Mouse (Mus musculus): Measurements from ENCODE around the gene Upf2. TPM values are rescaled to one million over a fixed set of nuclear protein-coding genes. Genes with fewer than 3 reads are reported as not detected.

Gene Upf2
- 5.8 and 6.1 TPM in 2 replicates for polyA plus RNA-seq (2015; fragmentation: Nextera tagmentation; extraction: Ambion mirVana)

DNA sequence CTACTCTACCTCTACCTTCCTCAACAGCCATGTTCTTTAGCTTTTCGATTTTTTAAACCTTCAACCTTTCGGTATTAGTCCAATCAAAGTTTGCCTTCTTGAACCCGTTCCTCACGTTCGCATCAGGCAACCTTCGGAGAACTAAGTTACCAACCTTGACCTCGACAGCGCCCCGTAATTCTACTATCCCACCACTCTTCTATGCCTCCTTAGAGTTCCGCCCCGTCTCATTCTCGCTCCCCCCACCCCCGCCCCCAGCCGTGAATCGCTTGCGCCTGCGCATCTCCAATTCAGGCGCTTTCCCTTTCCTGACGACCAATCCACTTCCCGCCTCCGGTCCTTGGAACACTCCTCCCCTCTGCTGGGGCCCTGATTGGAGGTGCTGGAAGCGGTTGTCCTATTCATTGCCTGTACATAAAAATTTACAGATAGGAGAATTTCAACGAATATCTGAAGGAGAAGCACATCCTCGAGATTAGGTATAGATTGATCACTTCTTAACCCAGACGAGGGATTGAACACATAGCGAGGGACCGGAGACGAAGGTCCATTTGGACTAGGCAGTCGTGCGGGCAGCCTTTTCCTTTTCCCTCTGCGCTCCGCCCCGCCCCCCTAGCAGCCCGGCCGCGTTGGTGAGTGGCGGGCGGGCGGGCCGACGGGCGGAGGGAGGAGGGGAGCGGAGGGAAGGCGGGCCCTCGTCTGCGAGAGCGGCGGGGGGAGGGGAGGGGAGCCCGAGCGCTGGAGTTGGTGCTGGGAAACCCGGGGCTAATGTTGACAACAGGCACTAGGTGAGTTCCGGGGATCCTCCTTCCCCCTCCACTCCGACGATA, at the start of gene Upf2:
Gene Upf2 (plus strand): TSS at position 704 of the 830 bp plus-strand sequence.
- ATAC-seq (replicated peaks; ENCODE audit: extremely low read depth, insufficient read depth, low FRiP score) = peak; percentile 95
- no peaks in the 10 kb centered on the region for H3K36me3 ChIP-seq (ENCODE audit: control insufficient read depth, insufficient read depth)
- peak within 1 kb of the TSS; percentile 100 for H3K4me3 ChIP-seq (ENCODE audit: low read length)
- H3K9me3 ChIP-seq (replicated peaks; ENCODE audit: control insufficient read depth, low read length) = no peaks in the 10 kb centered on the region
- peak within 1 kb of the TSS; percentile 96 for H3K4me2 ChIP-seq (ENCODE audit: low read depth, low read length)
- peak within 1 kb of the TSS; percentile 92 for H3K27ac ChIP-seq (ENCODE audit: low read length)
- peaks cover 9% of the 10 kb centered on the region for H3K4me1 ChIP-seq (ENCODE audit: control insufficient read depth, insufficient read depth, low read length)
- H3K9ac ChIP-seq (ENCODE audit: low read length) = peak within 1 kb of the TSS; percentile 98
- no peaks in the 10 kb centered on the region for H3K27me3 ChIP-seq (ENCODE audit: control insufficient read depth, insufficient read depth, low read length)
- under 1% methylated on average over 46 of the region's 54 CpGs for WGBS

GRCm38 (mm10) chr2:5906092-5906491, 45.2 kb upstream of the Upf2 start:
- no peak overlapping the region for H3K4me2 ChIP-seq (ENCODE audit: low read depth, low read length)
- H3K27ac ChIP-seq (ENCODE audit: low read length) = no peak overlapping the region
- H3K9me3 ChIP-seq (replicated peaks; ENCODE audit: control insufficient read depth, low read length) = no peaks in the 10 kb centered on the region
- no peak overlapping the region for H3K4me3 ChIP-seq (ENCODE audit: low read length)
- WGBS = 24% methylated on average over 5 of the region's 5 CpGs
- no peaks in the 10 kb centered on the region; the same call in 1 of the 2 replicates for H3K36me3 ChIP-seq (ENCODE audit: control insufficient read depth, insufficient read depth)
- no peak for ATAC-seq (replicated peaks; ENCODE audit: extremely low read depth, insufficient read depth, low FRiP score)
- no peaks in the 10 kb centered on the region; the same call in 1 of the 2 replicates for H3K4me1 ChIP-seq (ENCODE audit: control insufficient read depth, insufficient read depth, low read length)
- no peaks in the 10 kb centered on the region for H3K27me3 ChIP-seq (ENCODE audit: control insufficient read depth, insufficient read depth, low read length)
- no peak overlapping the region for H3K9ac ChIP-seq (ENCODE audit: low read length)

- no peaks in the 10 kb centered on the region; the same call in 1 of the 2 replicates for H3K4me1 ChIP-seq (ENCODE audit: control insufficient read depth, insufficient read depth, low read length)
- 60% methylated on average over 3 of the region's 3 CpGs for WGBS
- no peak overlapping the region for H3K4me2 ChIP-seq (ENCODE audit: low read depth, low read length)
- no peak overlapping the region for H3K9ac ChIP-seq (ENCODE audit: low read length)
- H3K27me3 ChIP-seq (ENCODE audit: control insufficient read depth, insufficient read depth, low read length) = no peaks in the 10 kb centered on the region
- no peak overlapping the region for H3K27ac ChIP-seq (ENCODE audit: low read length)
- no peaks in the 10 kb centered on the region; the same call in 1 of the 2 replicates for H3K36me3 ChIP-seq (ENCODE audit: control insufficient read depth, insufficient read depth)
- no peak for ATAC-seq (replicated peaks; ENCODE audit: extremely low read depth, insufficient read depth, low FRiP score)
- H3K4me3 ChIP-seq (ENCODE audit: low read length) = no peak overlapping the region
- H3K9me3 ChIP-seq (replicated peaks; ENCODE audit: control insufficient read depth, low read length) = no peaks in the 10 kb centered on the region
Observed at GRCm38 (mm10) chr2:5906625-5907024, 44.6 kb upstream of the Upf2 start.

DNA sequence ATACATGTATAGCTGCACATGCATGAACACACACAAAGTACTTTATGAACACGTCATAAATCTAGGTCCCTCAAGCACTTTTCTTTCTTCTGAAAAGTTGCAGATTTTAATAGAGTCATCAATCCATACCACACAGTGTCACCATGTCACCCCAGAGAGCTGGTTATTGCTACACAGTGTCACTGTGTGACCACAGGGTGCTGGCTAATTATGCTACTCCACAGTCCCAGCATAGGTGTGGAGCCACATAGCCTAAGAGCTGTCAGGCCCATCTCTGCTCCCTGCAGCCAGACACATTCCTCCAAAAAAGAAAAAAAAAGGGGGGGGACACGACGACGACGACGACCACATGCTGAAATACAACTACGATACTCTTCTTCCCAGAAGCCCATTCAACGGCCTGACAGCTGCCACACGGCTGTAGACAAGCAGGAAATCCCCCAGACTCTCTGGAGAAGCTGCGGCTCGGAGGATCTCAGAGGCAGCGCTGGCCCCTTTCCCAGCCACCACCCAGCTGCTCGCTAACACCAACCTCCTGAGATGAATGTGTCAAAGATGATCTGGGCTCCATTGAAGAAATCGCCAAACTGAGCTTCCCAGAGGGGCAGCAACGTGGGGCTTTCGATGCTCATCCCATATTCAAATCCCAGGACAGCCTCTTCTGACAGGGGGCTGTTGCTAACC, 39.8 kb upstream of the Upf2 start:
- no peak overlapping the region for H3K4me2 ChIP-seq (ENCODE audit: low read depth, low read length)
- H3K27me3 ChIP-seq (ENCODE audit: control insufficient read depth, insufficient read depth, low read length) = no peaks in the 10 kb centered on the region
- no peak overlapping the region for H3K27ac ChIP-seq (ENCODE audit: low read length)
- H3K4me3 ChIP-seq (ENCODE audit: low read length) = no peak overlapping the region
- ATAC-seq (replicated peaks; ENCODE audit: extremely low read depth, insufficient read depth, low FRiP score) = no peak
- H3K36me3 ChIP-seq (ENCODE audit: control insufficient read depth, insufficient read depth) = no peaks in the 10 kb centered on the region
- H3K9me3 ChIP-seq (replicated peaks; ENCODE audit: control insufficient read depth, low read length) = no peaks in the 10 kb centered on the region
- H3K9ac ChIP-seq (ENCODE audit: low read length) = no peak overlapping the region
- no peaks in the 10 kb centered on the region for H3K4me1 ChIP-seq (ENCODE audit: control insufficient read depth, insufficient read depth, low read length)
- whole genome bisulfite sequencing = 54% methylated on average over 16 of the region's 16 CpGs

DNA sequence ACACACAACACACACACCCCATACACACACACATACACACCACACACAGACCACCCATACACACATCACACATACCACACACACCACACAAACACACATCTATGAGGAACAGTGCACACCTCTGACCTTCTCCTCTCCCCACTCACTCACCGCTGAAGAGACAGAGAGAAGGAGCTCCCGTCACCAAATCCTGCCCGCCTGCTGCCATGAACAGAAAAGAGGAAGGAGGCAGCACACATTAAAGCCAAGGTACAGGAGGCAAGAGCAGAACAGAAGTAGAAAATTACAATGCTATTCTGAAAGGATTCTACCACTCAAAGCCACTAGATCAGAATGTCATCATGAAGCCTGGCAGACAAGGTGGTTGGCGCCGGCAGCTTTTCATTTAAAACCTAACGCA, 28.4 kb upstream of the Upf2 start:
- Histone ChIP-seq H3K36me3 (ENCODE audit: control insufficient read depth, insufficient read depth) (no peaks in the 10 kb centered on the region), H3K4me3 (ENCODE audit: low read length) (no peak overlapping the region), H3K4me1 (ENCODE audit: control insufficient read depth, insufficient read depth, low read length) (no peaks in the 10 kb centered on the region), H3K27ac (ENCODE audit: low read length) (no peak overlapping the region), H3K9ac (ENCODE audit: low read length) (no peak overlapping the region), H3K27me3 (ENCODE audit: control insufficient read depth, insufficient read depth, low read length) (no peaks in the 10 kb centered on the region), H3K4me2 (ENCODE audit: low read depth, low read length) (no peak overlapping the region), H3K9me3 (replicated peaks; ENCODE audit: control insufficient read depth, low read length) (no peaks in the 10 kb centered on the region)
- no peak for ATAC-seq (replicated peaks; ENCODE audit: extremely low read depth, insufficient read depth, low FRiP score)
- 80% methylated on average over 6 of the region's 6 CpGs for WGBS

DNA sequence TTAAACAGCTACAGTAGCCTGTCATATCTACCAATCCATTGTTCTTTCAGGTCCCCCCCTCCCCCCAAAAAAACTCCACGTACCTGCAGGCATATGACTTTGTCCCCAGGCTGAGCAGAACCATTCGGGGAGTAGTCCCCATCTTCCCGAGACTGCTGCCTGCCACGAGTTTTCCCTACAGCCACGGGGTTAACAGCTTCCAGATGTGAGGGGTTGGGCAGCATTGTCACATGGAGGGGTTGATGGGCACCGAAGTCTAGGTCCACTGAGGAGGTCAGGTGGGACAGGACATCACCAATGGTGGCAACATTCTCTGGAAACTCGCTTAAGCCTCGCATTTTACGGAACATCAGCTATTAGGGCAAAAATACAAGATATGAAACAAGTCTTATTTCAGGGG, 27.5 kb upstream of the Upf2 start:
- Histone ChIP-seq H3K27me3 (ENCODE audit: control insufficient read depth, insufficient read depth, low read length) (no peaks in the 10 kb centered on the region), H3K36me3 (ENCODE audit: control insufficient read depth, insufficient read depth) (no peaks in the 10 kb centered on the region), H3K4me3 (ENCODE audit: low read length) (no peak overlapping the region), H3K4me1 (ENCODE audit: control insufficient read depth, insufficient read depth, low read length) (no peaks in the 10 kb centered on the region), H3K9me3 (replicated peaks; ENCODE audit: control insufficient read depth, low read length) (no peaks in the 10 kb centered on the region), H3K4me2 (ENCODE audit: low read depth, low read length) (no peak overlapping the region), H3K9ac (ENCODE audit: low read length) (no peak overlapping the region), H3K27ac (ENCODE audit: low read length) (no peak overlapping the region)
- WGBS = 79% methylated on average over 9 of the region's 9 CpGs
- no peak for ATAC-seq (replicated peaks; ENCODE audit: extremely low read depth, insufficient read depth, low FRiP score)

- no peak overlapping the region for H3K4me2 ChIP-seq (ENCODE audit: low read depth, low read length)
- WGBS = 91% methylated on average over 5 of the region's 5 CpGs
- no peak overlapping the region for H3K27ac ChIP-seq (ENCODE audit: low read length)
- no peak for ATAC-seq (replicated peaks; ENCODE audit: extremely low read depth, insufficient read depth, low FRiP score)
- no peaks in the 10 kb centered on the region for H3K36me3 ChIP-seq (ENCODE audit: control insufficient read depth, insufficient read depth)
- H3K4me3 ChIP-seq (ENCODE audit: low read length) = no peak overlapping the region
- no peaks in the 10 kb centered on the region for H3K4me1 ChIP-seq (ENCODE audit: control insufficient read depth, insufficient read depth, low read length)
- H3K9ac ChIP-seq (ENCODE audit: low read length) = no peak overlapping the region
- H3K27me3 ChIP-seq (ENCODE audit: control insufficient read depth, insufficient read depth, low read length) = no peaks in the 10 kb centered on the region
- H3K9me3 ChIP-seq (replicated peaks; ENCODE audit: control insufficient read depth, low read length) = no peaks in the 10 kb centered on the region
Observed at GRCm38 (mm10) chr2:5927481-5927880, 23.8 kb upstream of the Upf2 start.

DNA sequence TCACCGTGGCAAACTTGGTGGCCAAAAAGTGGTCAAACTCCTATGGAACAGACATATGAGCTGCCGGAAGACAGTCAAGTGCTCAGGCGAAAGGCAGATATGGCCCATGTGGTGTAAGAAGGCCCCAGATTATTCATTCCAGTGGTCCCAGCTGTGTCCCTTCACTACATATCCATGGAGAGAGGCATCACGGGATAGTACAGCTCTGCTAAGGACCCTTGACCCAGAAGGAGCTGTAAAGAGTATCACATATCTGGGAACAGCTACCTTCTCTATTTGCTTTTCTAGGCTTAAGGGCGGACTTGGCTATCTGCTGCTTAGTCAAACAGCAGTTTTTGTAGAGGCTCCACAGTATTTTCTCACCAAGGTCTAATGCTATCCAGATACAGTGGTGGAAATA, 21.5 kb upstream of the Upf2 start:
- Histone ChIP-seq H3K4me3 (ENCODE audit: low read length) (no peak overlapping the region), H3K9ac (ENCODE audit: low read length) (no peak overlapping the region), H3K4me2 (ENCODE audit: low read depth, low read length) (no peak overlapping the region), H3K36me3 (ENCODE audit: control insufficient read depth, insufficient read depth) (no peaks in the 10 kb centered on the region), H3K9me3 (replicated peaks; ENCODE audit: control insufficient read depth, low read length) (no peaks in the 10 kb centered on the region), H3K4me1 (ENCODE audit: control insufficient read depth, insufficient read depth, low read length) (no peaks in the 10 kb centered on the region), H3K27ac (ENCODE audit: low read length) (no peak overlapping the region), H3K27me3 (ENCODE audit: control insufficient read depth, insufficient read depth, low read length) (no peaks in the 10 kb centered on the region)
- ATAC-seq (replicated peaks; ENCODE audit: extremely low read depth, insufficient read depth, low FRiP score) = no peak
- WGBS = 76% methylated on average over 5 of the region's 5 CpGs

All from heart, embryonic 16.5 days (tissue).